1 mouse cellular context compared by ENCODE assay signal in the genomic region with DNA sequence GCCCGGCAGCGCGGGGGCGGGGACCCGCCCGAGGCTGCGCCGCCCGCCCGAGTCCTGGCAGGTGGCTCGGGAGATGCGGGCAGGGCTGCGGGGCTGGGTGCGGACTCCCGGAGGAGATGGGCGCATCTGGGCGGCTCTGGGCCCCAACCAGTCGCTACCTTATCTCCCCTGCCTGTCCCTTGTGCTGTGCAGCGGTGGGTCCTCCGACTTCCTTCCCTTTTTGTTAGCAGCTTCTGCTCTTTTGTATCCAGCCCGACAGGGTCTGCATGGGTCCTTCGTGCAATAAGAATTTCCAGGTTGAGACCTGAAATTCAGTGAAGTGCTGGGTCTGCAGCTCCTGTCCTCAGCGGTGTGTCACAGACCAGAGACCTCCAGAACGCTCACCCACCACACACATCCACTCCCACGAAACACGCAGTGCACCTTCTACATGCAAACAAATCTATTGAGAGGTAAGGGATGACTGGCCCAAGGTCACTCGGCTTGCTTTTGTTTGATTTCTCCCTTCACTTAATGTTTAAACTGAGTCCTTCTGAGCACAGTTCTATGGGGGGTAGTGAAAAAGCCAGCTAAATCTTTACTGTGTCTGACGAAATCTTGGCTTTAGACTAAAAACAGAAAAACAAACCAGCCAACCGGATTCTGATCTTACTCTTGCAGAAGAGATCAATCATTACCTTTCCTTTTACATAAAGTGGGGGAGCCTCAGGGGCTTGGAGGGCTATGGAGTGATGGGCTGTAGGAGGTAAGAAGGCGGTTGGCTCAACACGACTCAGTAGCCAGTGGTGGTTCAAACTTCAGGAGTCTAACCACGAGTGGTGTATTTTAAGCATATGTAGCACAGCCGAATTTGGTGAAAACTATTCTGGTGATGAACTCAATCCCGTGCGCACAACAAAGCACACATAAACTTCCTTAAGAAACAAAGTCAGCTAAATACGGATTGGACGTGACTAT.
TF ChIP-seq lines count a peak whose summit lies in the region.

No protein-coding gene starts in this region.

TF ChIP-seq in MEL, 35 proteins besides CTCF, POLR2A, EP300 and RAD21 (continued from another document):
- TF ChIP-seq UBTF (IDR thresholded peaks at IDR 0.05; ENCODE audit: borderline replicate concordance, insufficient read depth, low read depth, low read length) = peak; percentile 92; the same call in 1 of the 2 replicates
- no peak for TF ChIP-seq MXI1 (IDR thresholded peaks at IDR 0.05; ENCODE audit: low read depth, low read length)
- TF ChIP-seq TCF12 (IDR thresholded peaks at IDR 0.05; ENCODE audit: low read depth, low read length) = peak; percentile 70; the same call in 1 of the 2 replicates
- TF ChIP-seq GATA1 (IDR thresholded peaks at IDR 0.05; ENCODE audit: low read depth, low read length) = peak; percentile 81
- peak; percentile 25; the same call in 1 of the 2 replicates for TF ChIP-seq TAL1 (IDR thresholded peaks at IDR 0.05; ENCODE audit: low read length)
